Mouse (Mus musculus): Measurements from ENCODE around the gene Irf7. TPM values are rescaled to one million over a fixed set of nuclear protein-coding genes. Genes with fewer than 3 reads are reported as not detected.
"Not testable (repeated sequence)": the region's sequence is repeated elsewhere in the genome, so short reads cannot be mapped to it uniquely, and the experiment has no call there.

The Irf7 gene
- polyA plus RNA-seq, 1 experiment from 2014 or later: 0.15 TPM

GRCm38 (mm10) chr7:141264761-141265410 is 1.4 kb downstream of the Irf7 start:
- Histone ChIP-seq H3K4me3 (no peak overlapping the region), H3K27ac (0 out of 2 replicates have a peak overlapping the region, but pooled peaks have one; percentile 20), H3K4me1 (peaks cover 22% of the 10 kb centered on the region), H3K9me3 (no peaks in the 10 kb centered on the region), H3K27me3 (ENCODE audit: poor library complexity, severe bottlenecking) (peaks cover 11% of the 10 kb centered on the region), H3K36me3 (replicated peaks) (peaks cover 49% of the 10 kb centered on the region)
- WGBS: 43% methylated on average over 12 of the region's 12 CpGs
- no peak for DNase-seq (ENCODE audit: extremely low spot score, low spot score)

DNA sequence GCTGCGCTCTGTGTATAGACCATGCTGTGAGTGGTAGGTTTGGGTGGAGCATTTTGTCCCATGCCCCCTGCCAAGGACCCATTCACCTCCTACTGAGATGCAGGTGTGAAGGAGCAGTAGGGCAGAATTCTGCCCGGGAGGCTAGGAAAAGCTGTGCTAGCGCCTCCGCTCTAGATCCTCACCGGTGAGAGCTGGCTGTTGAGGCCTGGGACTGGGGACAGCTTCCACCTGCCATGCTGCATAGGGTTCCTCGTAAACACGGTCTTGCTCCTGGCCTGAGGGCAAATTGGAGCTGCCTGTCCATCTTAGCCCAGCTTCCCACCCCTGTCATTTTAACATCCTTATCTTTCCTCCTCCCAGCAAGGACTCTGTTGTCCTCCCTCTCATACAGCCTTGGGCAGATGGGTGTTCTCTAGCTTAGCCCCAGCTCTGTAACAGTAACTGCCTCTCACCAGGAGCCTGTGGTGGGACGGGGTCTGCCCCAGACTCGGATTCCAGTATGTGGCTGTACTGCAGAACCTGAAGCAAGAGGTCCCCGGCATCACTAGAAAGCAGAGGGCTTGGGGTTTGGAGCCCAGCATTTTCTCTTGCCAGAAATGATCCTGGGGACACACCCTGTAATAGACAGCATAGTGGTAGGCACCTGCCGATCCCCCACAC is 2.1 kb downstream of the Irf7 start:
- H3K36me3 ChIP-seq (replicated peaks): peaks cover 56% of the 10 kb centered on the region
- peaks cover 9% of the 10 kb centered on the region for H3K27me3 ChIP-seq (ENCODE audit: poor library complexity, severe bottlenecking)
- peaks cover 22% of the 10 kb centered on the region for H3K4me1 ChIP-seq
- no peak overlapping the region for H3K4me3 ChIP-seq
- H3K27ac ChIP-seq: no peak overlapping the region
- no peak for DNase-seq (ENCODE audit: extremely low spot score, low spot score)
- no peaks in the 10 kb centered on the region for H3K9me3 ChIP-seq
- WGBS: 80% methylated on average over 11 of the region's 11 CpGs

DNA sequence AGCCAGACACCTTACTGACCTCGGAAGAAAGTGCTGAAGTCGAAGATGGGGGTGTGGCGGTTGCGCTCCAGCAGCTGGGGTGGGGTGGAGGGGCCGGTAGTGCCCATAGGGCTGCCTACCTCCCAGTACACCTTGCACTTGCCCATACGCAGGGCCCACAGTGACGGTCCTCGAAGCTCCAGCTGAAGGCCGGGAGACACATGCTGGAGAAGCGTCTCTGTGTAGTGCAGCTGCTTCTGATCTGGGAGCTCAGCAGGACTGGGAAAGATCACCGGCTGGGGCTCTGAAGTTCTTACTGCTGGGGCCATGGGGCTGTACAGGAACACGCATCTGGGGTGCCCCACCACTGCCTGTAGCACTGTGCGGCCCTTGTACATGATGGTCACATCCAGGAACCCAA is 2.6 kb downstream of the Irf7 start:
- no peaks in the 10 kb centered on the region for H3K9me3 ChIP-seq
- DNase-seq (ENCODE audit: extremely low spot score, low spot score): no peak
- H3K36me3 ChIP-seq (replicated peaks): peaks cover 62% of the 10 kb centered on the region
- no peak overlapping the region for H3K27ac ChIP-seq
- peaks cover 22% of the 10 kb centered on the region for H3K4me1 ChIP-seq
- H3K4me3 ChIP-seq: no peak overlapping the region
- WGBS: 92% methylated on average over 13 of the region's 13 CpGs
- peaks cover 7% of the 10 kb centered on the region; the same call in 1 of the 2 replicates for H3K27me3 ChIP-seq (ENCODE audit: poor library complexity, severe bottlenecking)

- peaks cover 20% of the 10 kb centered on the region for H3K4me1 ChIP-seq
- H3K4me3 ChIP-seq: no peak overlapping the region
- no peak for DNase-seq (ENCODE audit: extremely low spot score, low spot score)
- H3K27me3 ChIP-seq (ENCODE audit: poor library complexity, severe bottlenecking): peaks cover 5% of the 10 kb centered on the region; the same call in 1 of the 2 replicates
- peaks cover 83% of the 10 kb centered on the region for H3K36me3 ChIP-seq (replicated peaks)
- H3K9me3 ChIP-seq: no peaks in the 10 kb centered on the region
- WGBS: 96% methylated on average over 3 of the region's 3 CpGs
- H3K27ac ChIP-seq: no peak overlapping the region; the same call in 1 of the 2 replicates
Measured at GRCm38 (mm10) chr7:141261480-141261879, 4.8 kb downstream of the Irf7 start.

DNA sequence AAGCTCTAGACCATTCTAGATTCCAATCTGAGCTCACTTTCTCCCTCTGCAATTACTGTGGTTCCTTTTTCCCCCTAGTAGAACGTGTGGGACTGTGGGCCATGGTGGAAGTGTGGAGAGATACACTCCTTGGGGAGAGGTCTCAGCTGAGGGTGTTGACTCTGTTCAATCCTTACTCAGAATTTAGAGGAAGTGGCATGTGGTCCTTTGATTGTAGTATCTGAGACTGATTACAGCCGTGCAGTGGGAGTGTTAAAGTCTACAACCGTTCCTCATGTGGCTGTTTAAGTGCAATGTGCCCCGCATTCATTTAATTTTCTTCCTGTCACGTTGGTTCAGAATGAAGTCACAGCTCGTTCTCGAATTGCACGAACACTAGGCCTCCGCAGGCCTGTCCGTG is 10.1 kb downstream of the Irf7 start:
- H3K36me3 ChIP-seq (replicated peaks): peaks cover 98% of the 10 kb centered on the region
- no peaks in the 10 kb centered on the region for H3K27me3 ChIP-seq (ENCODE audit: poor library complexity, severe bottlenecking)
- H3K9me3 ChIP-seq: no peaks in the 10 kb centered on the region
- DNase-seq (ENCODE audit: extremely low spot score, low spot score): no peak
- H3K4me3 ChIP-seq: no peak overlapping the region
- no peaks in the 10 kb centered on the region for H3K4me1 ChIP-seq
- H3K27ac ChIP-seq: no peak overlapping the region
- 96% methylated on average over 10 of the region's 10 CpGs for WGBS

GRCm38 (mm10) chr7:141250486-141250885 is 15.8 kb downstream of the Irf7 start:
- H3K9me3 ChIP-seq; H3K27ac ChIP-seq; H3K27me3 ChIP-seq (ENCODE audit: poor library complexity, severe bottlenecking); DNase-seq (ENCODE audit: extremely low spot score, low spot score); H3K4me1 ChIP-seq; H3K4me3 ChIP-seq: not testable (repeated sequence)
- peaks cover 98% of the 10 kb centered on the region for H3K36me3 ChIP-seq (replicated peaks)
- WGBS: 95% methylated on average over 4 of the region's 4 CpGs

- Histone ChIP-seq H3K9me3 (no peaks in the 10 kb centered on the region), H3K27me3 (ENCODE audit: poor library complexity, severe bottlenecking) (no peaks in the 10 kb centered on the region), H3K4me1 (peaks cover 23% of the 10 kb centered on the region), H3K36me3 (replicated peaks) (peaks cover 65% of the 10 kb centered on the region), H3K4me3 (no peak overlapping the region), H3K27ac (no peak overlapping the region)
- 89% methylated on average over 10 of the region's 10 CpGs for WGBS
- no peak for DNase-seq (ENCODE audit: extremely low spot score, low spot score)
Measured at GRCm38 (mm10) chr7:141231551-141231950, 34.7 kb downstream of the Irf7 start.

- H3K9me3 ChIP-seq: no peaks in the 10 kb centered on the region
- H3K27ac ChIP-seq: no peak overlapping the region
- no peak overlapping the region for H3K4me3 ChIP-seq
- H3K36me3 ChIP-seq (replicated peaks): peaks cover 61% of the 10 kb centered on the region
- no peaks in the 10 kb centered on the region for H3K27me3 ChIP-seq (ENCODE audit: poor library complexity, severe bottlenecking)
- DNase-seq (ENCODE audit: extremely low spot score, low spot score): no peak
- peaks cover 23% of the 10 kb centered on the region for H3K4me1 ChIP-seq
- 92% methylated on average over 3 of the region's 3 CpGs for WGBS
Measured at GRCm38 (mm10) chr7:141231111-141231510, 35.2 kb downstream of the Irf7 start.

DNA sequence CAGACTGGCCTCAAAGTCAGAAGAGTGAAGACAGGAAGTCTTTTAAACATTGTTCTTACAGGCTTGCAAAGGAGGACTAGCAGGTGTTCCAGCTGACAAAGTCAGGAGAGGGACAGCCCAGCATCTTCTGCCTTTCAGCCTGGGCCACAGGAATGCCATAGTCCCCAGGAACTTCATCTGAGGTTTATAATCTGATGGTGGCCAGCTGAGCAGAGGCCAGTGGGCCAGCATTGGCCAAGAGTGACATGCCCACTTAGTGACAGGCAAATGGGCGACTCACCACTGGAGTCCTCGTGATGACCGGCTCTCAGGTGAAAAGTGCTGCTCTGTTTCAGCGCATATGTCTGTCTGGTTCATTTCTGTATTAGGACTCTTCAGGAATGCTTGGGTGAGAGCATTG is 35.7 kb downstream of the Irf7 start:
- Histone ChIP-seq H3K4me1 (peaks cover 23% of the 10 kb centered on the region), H3K9me3 (no peaks in the 10 kb centered on the region), H3K27ac (no peak overlapping the region), H3K4me3 (peak overlapping the region; percentile 100), H3K36me3 (replicated peaks) (peaks cover 55% of the 10 kb centered on the region), H3K27me3 (ENCODE audit: poor library complexity, severe bottlenecking) (no peaks in the 10 kb centered on the region)
- no peak for DNase-seq (ENCODE audit: extremely low spot score, low spot score)
- 90% methylated on average over 4 of the region's 4 CpGs for WGBS

GRCm38 (mm10) chr7:141229702-141230101 is 36.6 kb downstream of the Irf7 start:
- Histone ChIP-seq H3K27me3 (ENCODE audit: poor library complexity, severe bottlenecking) (no peaks in the 10 kb centered on the region), H3K4me3 (peak overlapping the region; percentile 100), H3K36me3 (replicated peaks) (peaks cover 47% of the 10 kb centered on the region), H3K27ac (peak overlapping the region; percentile 98), H3K9me3 (no peaks in the 10 kb centered on the region), H3K4me1 (peaks cover 23% of the 10 kb centered on the region)
- no peak for DNase-seq (ENCODE audit: extremely low spot score, low spot score)
- WGBS: 66% methylated on average over 6 of the region's 6 CpGs

- Histone ChIP-seq H3K9me3 (no peaks in the 10 kb centered on the region), H3K27me3 (ENCODE audit: poor library complexity, severe bottlenecking) (no peaks in the 10 kb centered on the region), H3K4me3 (peak within 1 kb of the TSS; percentile 100), H3K4me1 (peaks cover 23% of the 10 kb centered on the region), H3K27ac (peak within 1 kb of the TSS; percentile 98), H3K36me3 (replicated peaks) (peaks cover 34% of the 10 kb centered on the region)
- peak; percentile 93 for DNase-seq (ENCODE audit: extremely low spot score, low spot score)
- WGBS: under 1% methylated on average over 76 of the region's 76 CpGs
Measured at GRCm38 (mm10) chr7:141228279-141229067, 37.8 kb downstream of the Irf7 start, which contains the start of gene Phrf1. Gene Phrf1 (plus strand): TSS chr7:141228784.

- H3K9me3 ChIP-seq: no peaks in the 10 kb centered on the region
- peak overlapping the region; percentile 98 for H3K27ac ChIP-seq
- H3K4me3 ChIP-seq: peak overlapping the region; percentile 100
- H3K27me3 ChIP-seq (ENCODE audit: poor library complexity, severe bottlenecking): no peaks in the 10 kb centered on the region
- no peak for DNase-seq (ENCODE audit: extremely low spot score, low spot score)
- peaks cover 28% of the 10 kb centered on the region for H3K36me3 ChIP-seq (replicated peaks)
- peaks cover 25% of the 10 kb centered on the region for H3K4me1 ChIP-seq
- 79% methylated on average over 4 of the region's 4 CpGs for WGBS
Measured at GRCm38 (mm10) chr7:141227796-141228195, 38.5 kb downstream of the Irf7 start.

DNA sequence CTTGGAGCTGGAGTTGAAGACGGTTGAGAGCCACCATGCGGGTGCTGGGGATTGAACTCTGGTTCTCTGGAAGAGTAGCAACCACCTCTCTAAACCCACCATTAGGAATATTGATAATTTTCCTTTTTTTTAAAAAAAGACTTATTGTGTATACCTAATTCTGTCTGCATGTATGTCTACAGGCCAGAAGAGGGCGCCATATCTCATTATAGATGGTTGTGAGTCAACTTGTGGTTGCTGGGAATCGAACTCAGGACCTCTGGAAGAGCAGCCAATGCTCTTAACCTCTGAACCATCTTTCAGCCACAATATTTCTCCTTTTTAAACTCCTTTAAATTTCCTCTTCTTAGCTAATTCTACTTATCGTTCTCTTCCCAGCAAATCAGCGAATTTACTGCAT is 39.7 kb downstream of the Irf7 start:
- no peaks in the 10 kb centered on the region for H3K9me3 ChIP-seq
- no peak for DNase-seq (ENCODE audit: extremely low spot score, low spot score)
- H3K4me1 ChIP-seq: peaks cover 38% of the 10 kb centered on the region
- no peak overlapping the region for H3K4me3 ChIP-seq
- H3K36me3 ChIP-seq (replicated peaks): peaks cover 15% of the 10 kb centered on the region
- WGBS: 83% methylated on average over 6 of the region's 6 CpGs
- no peak overlapping the region for H3K27ac ChIP-seq
- H3K27me3 ChIP-seq (ENCODE audit: poor library complexity, severe bottlenecking): no peaks in the 10 kb centered on the region
